Mouse (Mus musculus) adrenal gland, postnatal 36 days (tissue): ENCODE measurements around the gene Tmem39a. TPM values are rescaled to one million over a fixed set of nuclear protein-coding genes. Genes with fewer than 3 reads are reported as not detected.

Experiments
- DNase-seq, 2 experiments: peaks; one replicate each; pipeline ENCODE4 v3.0.0; 2021; ENCODE audit warnings: mixed read lengths in 1 of 2
- long read RNA-seq, 2 experiments: library from polyadenylated mRNA; stranded (forward); transcript quantifications; one replicate each; pipeline ENCODE4 v2.0.0; 2021; ENCODE audit warnings: borderline sequencing depth in 2 of 2
- total RNA-seq, 2 experiments: library from RNA; stranded (reverse); gene quantifications; 2 replicates each; pipeline ENCODE4 v1.2.3; 2021

Gene Tmem39a
- 10 to 100 TPM; 77.5 to 85.4 TPM for total RNA-seq
- long read RNA-seq, experiment 1, transcript Tmem39a-201 (9 exons, 2,871 nt): major isoform, 23 of 30 reads
- long read RNA-seq, experiment 1, partial matches to known transcripts: 3 of 30 reads
- long read RNA-seq, experiment 1, other reads (novel, unspliced or antisense): 2 of 30 reads
- long read RNA-seq, experiment 2, transcript Tmem39a-201 (9 exons, 2,871 nt): major isoform, 8 of 10 reads
- long read RNA-seq, experiment 2, partial matches to known transcripts: 0 of 10 reads
- long read RNA-seq, experiment 2, other reads (novel, unspliced or antisense): 2 of 10 reads

DNA sequence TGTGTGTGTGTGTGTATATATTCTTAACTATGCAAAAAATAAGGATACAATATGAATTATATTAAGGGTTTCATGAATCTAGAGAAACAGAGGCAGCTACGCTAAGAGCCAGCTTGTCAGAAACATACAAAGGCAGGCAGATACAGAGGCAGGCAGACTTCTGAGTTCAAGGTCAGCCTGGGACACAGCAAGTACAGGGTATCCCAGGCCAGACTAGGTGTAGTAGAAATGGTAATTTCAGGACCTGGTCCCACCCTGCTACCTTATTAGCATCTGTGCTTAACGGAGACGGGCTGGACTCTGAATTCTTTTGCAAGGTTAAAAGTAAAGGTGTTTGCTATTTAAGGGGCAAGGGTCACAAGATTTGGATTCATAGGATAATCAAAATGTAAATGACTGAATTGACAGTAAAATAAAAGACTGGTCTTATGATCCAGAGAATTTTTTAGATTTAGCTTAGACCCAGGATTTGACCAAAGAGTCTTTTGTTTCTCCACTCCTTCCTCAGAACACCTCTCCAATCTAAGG lies at the start of gene Tmem39a:
Tmem39a (plus strand) TSS at position 478 of the 528 bp plus-strand sequence.
- no peak for DNase-seq

DNA sequence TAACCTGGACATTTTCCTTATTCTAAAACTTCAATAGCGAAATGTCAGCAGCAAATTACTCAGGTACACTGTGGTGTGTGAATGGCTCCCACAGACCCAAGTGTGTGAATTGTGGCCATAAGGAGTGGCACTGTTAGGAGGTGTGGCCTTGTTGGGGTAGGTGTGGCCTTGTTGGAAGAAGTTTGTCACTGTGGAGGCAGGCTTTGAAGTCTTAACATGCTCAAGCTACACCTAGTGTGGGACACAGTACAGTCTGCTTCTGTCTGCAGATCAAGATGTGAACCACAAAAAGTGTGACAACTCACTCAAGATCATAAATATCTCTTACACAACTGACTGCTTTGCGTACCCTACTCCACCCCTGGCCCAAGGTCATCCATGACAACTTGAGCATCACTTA lies 47.7 kb upstream of the Tmem39a start:
- DNase-seq: no peak

DNA sequence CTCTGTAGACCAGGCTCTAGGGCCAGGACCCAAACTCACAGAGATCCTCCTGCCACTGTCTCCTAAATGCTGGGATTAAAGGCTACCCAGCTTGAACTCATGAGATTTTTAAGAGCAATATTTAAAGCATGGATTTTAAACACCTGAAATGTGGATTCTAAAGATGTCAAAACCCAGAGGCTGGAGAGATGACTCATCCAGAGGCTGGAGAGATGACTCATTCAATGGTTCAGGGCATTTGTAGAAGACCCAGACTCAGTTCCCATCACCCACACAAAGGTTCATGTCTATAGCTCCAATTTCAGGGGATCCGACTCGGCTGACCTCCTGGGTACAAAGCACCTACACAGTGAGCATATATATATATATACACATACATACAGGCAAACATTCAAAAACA lies 39.4 kb upstream of the Tmem39a start:
- no peak for DNase-seq

DNA sequence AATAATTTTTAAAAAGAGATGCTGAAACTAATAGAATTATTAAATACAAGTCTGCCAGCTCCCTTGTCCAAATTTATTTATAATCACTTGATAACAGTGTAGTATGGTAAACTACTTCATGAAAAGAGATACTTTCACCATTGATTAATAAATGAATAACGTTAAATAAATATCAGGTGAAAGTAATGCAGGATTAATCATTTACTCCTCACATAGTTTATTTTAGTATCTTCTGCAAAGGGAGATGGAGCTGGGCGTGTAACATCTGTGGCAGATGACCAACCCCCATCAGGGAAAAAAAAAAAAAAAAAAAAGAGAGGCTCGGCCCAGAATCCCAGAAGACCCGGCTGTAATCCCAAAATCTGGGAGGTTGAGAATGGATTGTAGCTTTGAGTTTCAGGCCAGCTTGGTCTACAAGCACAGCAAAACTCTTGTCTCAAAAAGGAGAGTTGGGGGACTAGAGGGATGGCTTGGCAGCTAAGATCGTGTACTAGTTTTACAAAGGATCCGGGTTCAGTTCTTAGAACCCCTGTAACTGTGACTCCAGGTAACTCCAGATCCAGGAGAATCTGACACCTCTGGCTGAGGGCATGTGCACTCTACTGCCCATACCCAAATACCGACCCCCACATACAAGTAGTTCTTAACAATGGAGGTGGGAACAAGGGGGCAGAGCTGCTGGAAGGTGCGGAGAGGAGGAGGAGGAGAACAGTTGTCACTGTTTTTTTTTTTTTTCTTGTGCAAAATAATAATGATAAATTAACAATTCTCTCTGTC lies 37.1 kb upstream of the Tmem39a start:
- no peak for DNase-seq

DNA sequence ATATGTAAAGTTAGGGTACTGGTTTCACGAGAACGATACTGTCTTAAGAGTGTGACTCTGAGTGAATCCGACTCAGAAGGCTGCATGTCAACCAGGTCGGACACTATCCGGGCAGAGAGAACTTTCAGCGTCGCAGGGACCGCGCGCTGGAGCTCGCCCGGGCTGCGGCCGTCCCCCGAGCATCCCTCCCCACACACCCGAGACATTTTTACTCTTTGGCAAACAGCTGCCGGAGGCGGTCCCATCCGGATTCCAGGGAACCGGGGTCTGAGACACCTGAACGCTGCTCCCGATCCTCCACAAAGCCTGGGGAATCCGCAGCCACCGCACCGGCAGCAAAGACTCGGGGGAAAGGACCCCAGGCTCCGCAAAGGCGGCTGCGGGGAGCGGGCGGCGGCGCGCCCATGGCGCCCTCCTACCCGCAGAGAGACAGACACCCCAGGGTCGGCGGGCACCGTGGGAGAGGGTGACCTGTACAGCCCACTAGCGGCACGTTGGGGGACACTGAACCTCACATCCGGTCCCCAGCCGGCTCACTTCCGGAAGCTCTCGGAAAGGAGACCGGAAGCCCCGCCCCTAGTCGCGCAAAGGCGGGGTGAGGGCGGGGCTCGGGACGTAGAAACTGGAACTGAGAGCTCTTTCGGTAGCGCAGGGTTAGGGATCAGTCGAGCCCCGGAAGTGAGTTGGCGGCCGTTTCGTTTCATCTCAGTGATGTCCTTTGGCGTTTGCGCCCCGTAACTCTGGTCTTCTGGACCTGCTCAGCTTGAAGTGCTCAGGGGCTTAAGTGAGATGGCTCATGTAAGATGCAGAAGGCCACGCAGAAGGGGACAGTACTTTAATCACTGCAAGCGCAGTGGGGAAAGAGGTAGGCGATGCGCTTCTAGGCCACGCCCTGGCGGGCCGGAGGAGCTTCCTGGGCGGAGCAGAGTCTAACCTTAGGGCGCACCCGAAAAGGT lies 36.1 kb upstream of the Tmem39a start, which contains the start of gene Timmdc1:
Timmdc1 (minus strand) TSS at position 535 of the 956 bp plus-strand sequence.
- peak; percentile 97 to 98 for DNase-seq

DNA sequence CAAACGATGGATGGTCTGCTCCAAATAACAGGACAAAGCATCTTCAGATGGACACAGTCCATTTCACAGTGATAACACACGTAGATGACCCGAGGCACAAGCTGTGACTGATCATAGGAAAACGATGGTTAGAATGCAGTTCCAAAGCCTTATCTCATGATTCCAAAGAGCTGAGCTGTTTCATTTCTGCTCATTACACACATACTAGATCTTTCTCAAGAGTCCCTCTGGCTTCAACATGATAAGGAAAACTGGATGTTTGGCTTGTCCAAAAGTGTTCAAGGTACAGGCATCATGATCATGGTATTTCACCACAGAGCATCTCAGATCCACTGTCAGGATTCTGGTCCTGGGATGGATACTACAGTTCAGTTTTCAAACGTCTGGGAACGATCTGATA lies 32.2 kb upstream of the Tmem39a start:
- DNase-seq: no peak

DNA sequence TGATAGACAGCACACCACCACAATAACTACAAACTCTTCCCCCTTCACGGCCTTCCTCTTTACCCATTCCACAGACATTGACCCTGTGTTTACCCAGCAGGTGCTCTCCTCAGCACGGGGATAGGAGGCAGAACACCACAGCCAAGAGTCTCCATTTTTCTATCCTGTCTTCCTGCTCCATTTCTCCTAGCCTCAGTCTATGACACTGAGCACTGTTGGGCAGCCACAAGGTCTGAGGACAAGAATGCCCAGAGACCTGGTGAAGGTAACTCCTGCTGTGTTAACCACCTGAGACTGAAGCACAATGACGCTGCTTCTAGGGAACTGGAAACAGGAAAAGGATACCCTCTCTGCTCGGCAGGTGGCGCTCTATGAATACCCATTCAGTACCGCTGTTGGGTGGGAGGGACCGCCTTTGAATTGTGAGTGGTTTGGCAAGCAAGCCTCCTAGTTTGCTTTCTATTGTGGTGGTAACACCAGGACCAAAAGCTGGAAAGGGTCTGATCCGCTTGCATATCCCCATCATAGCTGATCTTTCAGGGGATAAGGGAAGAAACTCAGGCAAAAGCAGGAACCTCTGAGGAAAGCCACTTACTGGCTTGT lies 21.9 kb upstream of the Tmem39a start:
- peak; percentile 74 to 83 for DNase-seq

DNA sequence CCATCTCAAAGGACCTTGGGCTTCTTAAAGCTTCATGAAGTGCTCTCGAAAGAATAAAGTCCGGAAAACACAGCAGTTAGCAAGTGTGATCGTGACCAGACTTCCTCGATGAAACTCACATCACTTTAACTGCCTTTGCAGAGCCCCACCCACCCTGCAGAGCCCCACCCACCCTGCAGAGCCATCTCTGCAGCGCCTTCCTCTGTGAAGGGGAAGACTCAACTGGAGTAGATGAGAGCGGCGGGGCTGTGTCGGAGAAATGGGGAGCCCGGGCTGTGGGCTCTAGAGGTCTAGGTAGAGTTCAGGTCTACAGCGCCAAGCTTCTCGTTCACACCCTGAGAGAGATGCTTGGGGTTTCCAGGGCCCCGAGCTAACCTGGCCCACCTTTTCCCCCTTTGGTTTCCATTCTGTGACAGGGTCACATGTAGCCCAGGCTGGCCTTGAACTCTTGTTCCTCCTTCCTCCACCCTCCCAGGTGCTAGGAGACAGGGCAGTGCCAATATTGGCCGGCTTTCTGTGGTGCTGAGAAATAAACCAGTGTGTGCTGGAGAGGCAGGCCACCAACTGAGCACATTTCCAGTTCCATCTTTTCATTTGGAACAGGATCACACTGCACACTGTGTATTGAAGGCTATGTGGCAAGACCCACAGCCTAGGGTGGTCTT lies 19.6 kb upstream of the Tmem39a start:
- DNase-seq: no peak

DNA sequence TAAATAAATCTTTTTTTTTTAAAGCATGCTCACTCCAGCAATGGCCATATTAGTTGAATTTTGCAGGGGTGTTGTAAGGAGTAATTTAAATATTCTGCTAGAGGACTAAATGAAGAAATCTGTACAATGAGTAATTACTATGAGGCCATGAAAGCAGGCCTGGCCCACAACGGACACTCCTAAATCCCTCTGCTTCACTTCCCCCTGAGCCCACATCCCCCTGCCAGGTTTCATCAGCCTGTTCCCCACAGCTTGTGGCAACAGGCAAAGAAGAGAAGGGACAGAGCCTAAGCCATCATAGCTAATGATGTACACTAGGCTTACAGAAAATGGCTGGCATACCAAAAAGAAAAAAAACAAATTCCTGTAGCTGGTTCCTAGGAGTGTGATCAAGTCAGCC lies 10.5 kb upstream of the Tmem39a start:
- no peak for DNase-seq

DNA sequence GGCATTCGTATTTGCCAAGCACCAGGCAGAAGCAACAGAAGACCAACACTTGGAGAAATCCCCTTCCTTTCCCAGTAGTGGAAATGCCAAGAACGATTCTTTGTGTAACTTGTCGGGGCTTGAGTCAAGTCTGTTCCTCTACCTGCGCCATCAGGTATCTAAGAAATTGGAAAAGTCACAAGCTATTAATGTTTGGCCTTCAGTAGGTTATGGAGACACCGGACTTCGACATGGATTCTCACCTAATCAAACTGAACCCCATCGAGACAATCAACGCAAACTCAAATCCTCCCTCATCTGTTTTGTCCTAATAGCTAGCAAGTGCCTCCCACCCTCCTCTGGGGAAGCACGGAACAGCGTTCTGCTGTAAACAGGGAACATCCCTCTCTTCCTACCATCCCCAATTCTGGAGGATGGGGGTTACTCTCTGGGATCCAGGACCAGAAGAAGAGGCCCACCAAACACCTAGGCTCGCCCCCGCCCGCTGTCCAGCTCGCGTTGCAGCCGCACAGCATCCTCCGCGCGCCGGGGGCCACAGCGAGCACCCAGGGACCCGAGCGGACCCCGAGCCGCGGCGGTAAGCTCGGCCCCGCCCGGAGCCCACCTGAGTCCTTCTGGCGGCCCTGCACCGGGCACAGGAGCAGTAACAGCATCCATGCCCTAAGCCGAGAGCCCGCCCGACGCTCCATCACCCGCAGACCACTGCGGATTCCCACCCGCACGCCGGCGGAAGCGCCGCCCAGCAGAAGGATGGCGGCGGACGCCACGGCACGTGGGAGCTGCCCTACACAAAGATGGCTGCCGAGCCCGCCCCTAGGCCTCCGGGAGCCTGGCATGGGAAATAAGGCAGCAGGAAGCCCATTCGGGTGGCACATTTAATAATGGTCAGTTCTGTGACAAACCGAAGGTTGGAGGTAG lies 8.8 kb upstream of the Tmem39a start, which contains the start of gene Poglut1:
Poglut1 (minus strand) TSS at position 780 of the 918 bp plus-strand sequence.
- peak; percentile 88 to 89 for DNase-seq

DNA sequence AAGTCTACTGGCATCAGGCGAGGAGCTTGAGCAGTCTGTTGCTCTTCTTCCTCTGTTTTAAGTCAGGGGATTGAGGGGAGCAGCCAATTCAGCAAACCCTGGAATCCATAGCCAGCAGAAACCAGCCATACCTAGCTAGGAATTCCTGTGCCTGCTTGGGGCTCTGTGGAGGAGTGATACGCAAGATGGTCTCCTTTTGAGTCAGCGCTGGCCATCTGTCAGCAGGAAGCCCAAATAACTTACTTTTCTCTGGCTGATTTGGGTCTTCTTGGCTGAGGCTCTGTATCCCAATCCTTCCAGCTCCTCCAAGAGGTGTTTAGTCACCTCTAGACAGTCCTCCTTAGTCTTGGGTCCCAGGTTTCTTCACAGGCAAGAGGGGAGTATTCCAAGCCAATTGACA lies 2.5 kb upstream of the Tmem39a start:
- DNase-seq: no peak

DNA sequence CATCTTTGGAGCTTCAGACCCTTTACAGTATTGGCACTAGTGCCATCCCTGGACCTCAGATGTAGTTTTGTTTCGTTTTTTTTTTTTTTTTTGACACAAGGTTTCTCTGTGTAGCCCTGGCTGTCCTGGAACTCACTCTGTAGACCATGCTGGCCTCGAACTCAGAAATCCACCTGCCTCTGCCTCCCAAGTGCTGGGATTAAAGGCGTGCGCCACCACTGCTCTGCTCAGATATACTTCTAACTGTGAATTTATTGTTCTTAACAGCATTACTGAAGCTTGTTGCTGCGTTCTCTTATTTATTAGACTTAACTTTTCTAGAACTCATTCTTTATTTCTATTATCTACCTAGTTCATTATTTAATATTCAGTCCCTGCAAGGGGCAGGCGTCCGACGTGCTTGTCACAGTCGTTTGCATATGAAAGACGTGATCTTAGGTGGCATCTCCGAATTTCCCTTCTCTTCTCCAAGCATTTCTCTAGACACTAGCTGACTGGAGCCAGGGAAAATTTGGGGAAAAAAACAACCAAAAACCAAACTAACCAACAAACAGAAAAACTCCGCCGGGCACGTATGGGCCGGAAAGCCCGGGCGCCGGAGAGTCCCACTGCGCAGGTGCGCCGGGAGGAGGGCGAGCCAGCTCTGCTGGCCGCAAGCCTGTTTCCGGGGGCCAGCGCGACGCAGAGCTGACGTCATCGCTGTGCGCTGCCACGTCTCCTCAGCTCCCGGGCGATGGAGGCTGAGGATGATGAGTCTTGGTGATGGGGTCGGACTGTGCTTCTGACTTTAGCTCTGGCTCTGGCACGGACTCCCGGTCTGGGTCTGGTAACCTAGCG lies 3.9 kb downstream of the Tmem39a start:
- peak; percentile 96 to 97 for DNase-seq

DNA sequence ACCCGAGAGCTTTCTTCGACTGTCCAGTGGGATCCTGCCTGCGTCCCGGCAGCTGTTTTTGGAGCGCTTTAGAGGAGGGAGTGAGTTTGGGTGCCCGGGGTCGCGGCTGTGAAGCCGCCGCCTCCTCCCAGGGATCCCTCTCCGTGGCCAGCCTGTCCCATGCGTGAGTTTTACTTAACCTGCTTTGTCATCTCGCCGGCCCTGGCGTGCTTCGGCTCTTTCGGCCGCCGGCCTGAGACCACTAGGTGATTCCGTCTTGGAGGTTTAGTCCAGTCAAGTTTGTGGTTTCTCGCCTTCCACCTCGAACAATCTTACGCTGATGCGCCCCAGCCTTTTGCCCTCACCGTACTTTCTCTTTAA lies 4.5 kb downstream of the Tmem39a start:
- no peak for DNase-seq

DNA sequence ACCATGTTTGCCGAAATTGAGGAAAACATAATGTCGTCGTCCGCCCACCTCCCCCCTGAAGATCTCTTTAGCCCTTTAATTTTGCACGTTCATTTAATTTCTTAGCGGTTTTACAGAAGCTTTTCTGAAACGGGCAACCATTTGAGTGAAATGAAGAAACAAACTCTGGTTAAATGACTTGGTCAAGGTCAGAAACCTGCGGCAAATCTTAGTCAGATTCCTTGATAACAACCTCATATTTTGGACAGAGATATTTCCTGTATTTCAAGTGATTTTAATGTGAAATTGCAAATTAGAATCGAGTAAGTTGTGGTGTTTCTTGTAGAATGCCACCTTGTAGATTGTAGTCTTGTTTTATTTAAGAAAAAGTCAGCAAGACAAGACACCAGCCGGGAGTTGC lies 5.0 kb downstream of the Tmem39a start:
- no peak for DNase-seq

DNA sequence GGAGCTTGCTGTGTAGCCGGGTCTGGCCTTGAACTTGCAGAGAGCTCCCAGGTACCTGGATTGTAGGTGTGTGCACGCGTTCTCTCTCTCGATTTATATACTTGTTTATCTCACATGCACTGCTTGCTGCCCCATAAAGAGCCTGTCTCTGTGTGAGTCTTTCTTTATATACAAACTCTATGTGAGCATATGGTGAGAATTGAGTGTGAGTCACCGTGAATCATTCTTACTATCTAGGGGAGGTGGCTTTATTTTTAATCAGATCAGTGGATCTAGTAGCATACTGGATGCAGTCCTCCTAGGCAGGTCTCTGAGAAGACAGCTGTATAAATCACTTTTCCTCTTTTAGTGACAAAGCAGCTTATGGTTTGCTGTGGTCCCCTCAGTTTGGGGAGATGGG lies 9.7 kb downstream of the Tmem39a start:
- DNase-seq: no peak

DNA sequence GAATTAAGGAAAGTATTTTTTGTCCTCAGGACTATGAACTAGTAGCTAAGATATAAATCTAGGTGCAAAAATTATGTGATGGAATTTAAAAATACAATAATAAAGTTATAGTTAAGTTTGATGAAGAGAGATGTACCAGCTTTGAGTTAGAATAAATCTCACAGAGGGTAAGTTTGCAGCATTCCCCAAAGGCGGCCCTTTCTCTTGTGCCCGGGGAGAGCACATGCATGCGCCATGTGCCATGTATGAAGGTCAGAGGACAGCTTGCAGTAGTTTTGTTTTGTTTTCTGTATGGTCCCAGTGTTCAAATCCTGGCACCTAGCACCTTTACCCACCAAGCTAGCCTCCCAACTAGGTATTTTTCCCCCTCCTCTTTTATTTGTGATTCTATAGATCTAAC lies 13.0 kb downstream of the Tmem39a start:
- no peak for DNase-seq

DNA sequence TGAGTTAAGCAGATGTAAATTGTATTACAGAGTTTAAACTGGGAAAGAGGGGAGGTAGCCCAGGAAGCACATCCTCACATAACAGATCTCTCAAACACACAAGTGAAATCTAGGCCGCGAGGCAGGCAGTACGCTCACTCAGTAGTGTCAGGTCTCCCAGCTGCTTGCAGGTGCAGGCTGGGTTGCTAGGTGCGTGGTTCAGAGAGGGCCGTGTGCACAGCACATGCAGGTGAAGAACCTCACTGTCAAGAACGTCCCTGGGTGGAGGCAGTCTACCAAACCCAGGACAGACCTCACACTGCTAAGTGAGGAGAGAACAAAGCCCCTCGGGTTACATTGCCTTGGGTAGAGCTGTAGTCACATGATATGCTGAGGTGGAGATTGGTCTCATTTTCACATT lies 26.3 kb downstream of the Tmem39a start:
- no peak for DNase-seq

DNA sequence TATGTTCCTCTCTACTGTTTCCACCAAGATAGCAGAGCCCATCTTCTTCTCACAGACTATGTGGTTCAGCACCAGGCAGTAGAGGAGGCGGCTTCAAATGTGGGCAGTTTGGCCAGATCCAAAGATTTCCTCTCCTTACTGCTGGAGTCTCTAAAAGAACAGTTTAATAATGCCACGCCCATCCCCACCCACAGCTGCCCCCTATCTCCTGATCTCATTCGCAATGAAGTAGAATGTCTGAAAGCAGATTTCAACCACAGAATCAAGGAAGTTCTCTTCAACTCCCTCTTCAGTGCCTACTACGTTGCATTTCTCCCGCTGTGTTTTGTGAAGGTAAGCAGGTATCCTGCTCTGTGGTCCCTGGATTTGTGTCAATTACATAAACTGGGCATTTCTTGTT lies 26.7 kb downstream of the Tmem39a start:
- no peak for DNase-seq

DNA sequence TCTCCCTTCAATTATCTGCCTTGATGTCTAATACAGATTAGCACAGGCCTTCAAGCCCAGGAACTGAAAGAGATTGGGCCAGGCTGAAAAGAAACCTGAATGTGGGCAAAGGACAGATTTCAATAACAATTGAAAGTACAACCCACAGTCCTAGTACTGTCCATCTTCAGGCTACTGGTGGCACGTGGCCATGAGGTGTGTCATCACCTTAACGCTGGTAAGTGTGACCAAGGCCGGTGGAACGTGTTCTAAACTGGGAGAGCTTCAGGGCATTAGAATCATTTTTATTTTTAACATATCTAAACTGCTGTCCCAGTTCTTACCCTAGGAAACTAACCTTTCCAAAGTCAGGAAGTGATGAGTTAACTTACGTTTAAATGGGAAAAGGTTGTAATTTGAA lies 28.7 kb downstream of the Tmem39a start:
- no peak for DNase-seq
